Mouse (Mus musculus): ENCODE results near the gene Cachd1.

DNA sequence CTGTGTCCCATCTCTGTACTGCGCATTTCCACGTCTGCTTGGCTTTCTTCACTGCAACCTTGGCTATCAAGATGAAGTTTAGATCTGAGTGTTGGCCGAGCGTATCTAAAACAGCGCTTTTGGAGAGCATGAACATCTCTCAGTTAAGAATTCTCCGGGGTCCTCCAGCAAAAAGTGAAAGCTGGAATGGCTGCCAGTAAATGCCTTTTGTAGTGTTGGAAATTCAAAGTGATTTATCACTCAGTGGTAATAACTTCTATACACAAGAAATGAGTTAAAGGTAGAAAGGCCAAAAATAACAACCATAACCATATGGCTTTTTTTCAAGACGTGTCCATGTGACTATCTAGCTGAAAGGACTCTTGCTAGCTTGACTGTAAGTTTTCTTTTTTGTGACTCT is 46.1 kb downstream of the Cachd1 start:
- TF ChIP-seq CTCF (IDR thresholded peaks at IDR 0.05; ENCODE audit: insufficient read depth, low read length) (no peak), POLR2A (IDR thresholded peaks at IDR 0.05; ENCODE audit: borderline replicate concordance, extremely low read depth, low read depth, low read length) (no peak)

Data from lung, adult 2 months (tissue).